Mouse (Mus musculus) kidney, embryonic 14.5 days (tissue): ENCODE measurements around the gene Slc30a9. TPM values are rescaled to one million over a fixed set of nuclear protein-coding genes. Genes with fewer than 3 reads are reported as not detected.

ENCODE experiments used
- ATAC-seq: fragments of 200-750 bp; cut with Nextera tagmentation; 2 replicates; pipeline ENCODE4 v1.8.0; 2017; ENCODE audit warnings: moderate number of reproducible peaks, mild to moderate bottlenecking, moderate TSS enrichment, moderate library complexity; ENCODE audit not compliant: low FRiP score, low TSS enrichment
- H3K27ac ChIP-seq: fragments of 300-500 bp; sonication (generic); 2 replicates; pipeline ENCODE4 v1.5.1; 2014; ENCODE audit warnings: low read depth, mild to moderate bottlenecking, low read length, moderate library complexity, mixed read lengths
- H3K27me3 ChIP-seq: fragments of 300-500 bp; sonication (generic); 2 replicates; pipeline ENCODE4 v1.6.1; 2014; ENCODE audit warnings: mild to moderate bottlenecking, low read length; ENCODE audit not compliant: control insufficient read depth, insufficient read depth
- H3K36me3 ChIP-seq: fragments of 300-500 bp; sonication (generic); 2 replicates; pipeline ENCODE4 v1.6.1; 2014; ENCODE audit warnings: low read length, mixed read lengths; ENCODE audit not compliant: control insufficient read depth, insufficient read depth
- H3K4me1 ChIP-seq: fragments of 300-500 bp; sonication (generic); 2 replicates; pipeline ENCODE4 v1.6.1; 2014; ENCODE audit warnings: low read length, mixed read lengths; ENCODE audit not compliant: control insufficient read depth, insufficient read depth
- H3K4me2 ChIP-seq: fragments of 300-500 bp; sonication (generic); replicated peaks from 2 replicates; pipeline ENCODE4 v1.6.1; 2014; ENCODE audit warnings: low read depth, mild to moderate bottlenecking, low read length
- H3K4me3 ChIP-seq: fragments of 300-500 bp; sonication (generic); 2 replicates; pipeline ENCODE4 v1.5.1; 2014; ENCODE audit warnings: mild to moderate bottlenecking, low read length
- H3K9ac ChIP-seq: fragments of 300-500 bp; sonication (generic); 2 replicates; pipeline ENCODE4 v1.6.1; 2014; ENCODE audit warnings: low read depth, mild to moderate bottlenecking, low read length, moderate library complexity
- H3K9me3 ChIP-seq: fragments of 300-500 bp; sonication (generic); 2 replicates; pipeline ENCODE4 v1.6.1; 2016; ENCODE audit warnings: low read length; ENCODE audit not compliant: control insufficient read depth
- WGBS: fragments of 180-500 bp; shearing (Covaris S2); extraction: QIAGEN DNeasy Blood & Tissue Kit; methylation state at CpG from one replicate; pipeline ENCODE4 v1.1.7; 2014; 5-methylcytosine and 5-hydroxymethylcytosine counted together
- polyA plus RNA-seq: library from polyadenylated mRNA; unstranded; fragments of >200 nt; fragmentation: Nextera tagmentation; extraction: Ambion mirVana; gene quantifications from 2 replicates; pipeline ENCODE4 v1.2.1, GENCODE M21; 2014

Gene Slc30a9
- polyA plus RNA-seq: 125 and 128 TPM in 2 replicates

DNA sequence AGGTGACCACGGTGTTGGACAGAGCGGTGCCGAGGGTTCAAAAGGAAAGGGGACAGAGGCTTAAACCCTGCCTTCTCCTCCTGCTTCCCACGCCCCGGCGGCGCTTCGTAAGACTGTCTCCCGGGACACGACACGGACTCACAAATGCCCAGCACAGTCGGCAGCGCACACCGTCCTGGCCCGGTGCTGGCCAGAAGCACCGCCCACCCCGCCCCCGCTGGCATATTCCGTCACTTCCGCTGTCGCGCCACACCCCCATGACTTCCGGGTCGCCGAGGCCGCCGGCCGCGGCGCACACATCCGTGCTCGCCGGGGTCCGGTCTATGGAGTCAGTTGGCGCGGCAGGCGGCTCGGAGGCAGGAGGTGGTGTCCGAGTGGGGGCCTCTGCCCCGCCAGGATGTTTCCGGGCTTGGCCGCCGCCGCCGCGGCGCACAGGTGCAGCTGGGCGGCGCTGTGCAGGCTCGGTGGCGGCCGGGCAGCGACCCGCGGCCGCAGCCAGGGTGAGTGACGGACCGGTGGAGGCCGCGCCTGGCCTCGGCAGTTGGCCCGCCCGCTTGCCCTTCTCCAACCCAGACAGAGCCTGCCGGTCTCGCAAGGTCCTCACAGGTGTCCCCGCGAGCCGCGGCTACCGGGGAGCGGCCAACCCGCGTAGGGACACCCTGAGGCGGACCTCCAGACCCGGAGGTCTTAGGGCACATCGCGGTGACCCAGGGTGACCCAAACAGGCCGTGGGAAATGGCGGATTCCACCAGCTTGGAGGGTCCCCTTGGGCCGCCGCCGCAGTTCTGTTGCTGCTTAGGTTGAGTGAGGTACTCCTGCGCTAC, at the start of gene Slc30a9:
TSS of gene Slc30a9 (plus strand) at position 258 of the 824 bp plus-strand sequence.
- no peaks in the 10 kb centered on the region for H3K36me3 ChIP-seq
- 0 out of 2 replicates have a peak, but pooled peaks cover 6% of the 10 kb centered on the region for H3K4me1 ChIP-seq
- peak within 1 kb of the TSS; percentile 71 for H3K4me3 ChIP-seq
- ATAC-seq: peak; percentile 98
- under 1% methylated on average over 68 of the region's 83 CpGs for WGBS
- no peaks in the 10 kb centered on the region for H3K27me3 ChIP-seq
- peak within 1 kb of the TSS; percentile 93 for H3K9ac ChIP-seq
- no peaks in the 10 kb centered on the region for H3K9me3 ChIP-seq
- peak within 1 kb of the TSS; percentile 24 for H3K27ac ChIP-seq
- H3K4me2 ChIP-seq: peak within 1 kb of the TSS; percentile 80

DNA sequence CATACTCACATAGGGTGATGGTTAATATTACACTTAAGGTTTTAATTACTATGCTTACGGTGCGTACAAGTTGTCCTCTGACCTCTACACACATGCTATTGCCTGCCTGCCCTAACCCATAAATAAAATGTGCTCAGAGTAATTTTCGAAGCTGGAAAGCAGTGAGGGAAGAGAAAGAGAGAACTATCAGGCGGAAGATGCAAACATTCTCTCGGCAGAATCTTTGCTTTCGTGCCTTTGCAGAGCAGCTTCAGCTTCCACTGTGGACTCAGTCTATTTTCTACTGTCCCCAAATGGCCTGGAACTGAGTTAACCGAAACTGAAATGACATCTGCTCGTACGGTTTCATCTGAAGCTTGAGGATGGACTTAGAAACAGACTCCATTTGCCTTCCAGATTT, 48.3 kb upstream of the Slc30a9 start:
- Histone ChIP-seq H3K9ac (no peak overlapping the region), H3K4me2 (no peak overlapping the region), H3K27ac (no peak overlapping the region), H3K4me3 (no peak overlapping the region), H3K9me3 (no peaks in the 10 kb centered on the region), H3K27me3 (no peaks in the 10 kb centered on the region), H3K36me3 (peaks cover 6% of the 10 kb centered on the region; the same call in 1 of the 2 replicates), H3K4me1 (0 out of 2 replicates have a peak, but pooled peaks cover 5% of the 10 kb centered on the region)
- ATAC-seq: no peak
- 74% methylated on average over 9 of the region's 9 CpGs for WGBS

DNA sequence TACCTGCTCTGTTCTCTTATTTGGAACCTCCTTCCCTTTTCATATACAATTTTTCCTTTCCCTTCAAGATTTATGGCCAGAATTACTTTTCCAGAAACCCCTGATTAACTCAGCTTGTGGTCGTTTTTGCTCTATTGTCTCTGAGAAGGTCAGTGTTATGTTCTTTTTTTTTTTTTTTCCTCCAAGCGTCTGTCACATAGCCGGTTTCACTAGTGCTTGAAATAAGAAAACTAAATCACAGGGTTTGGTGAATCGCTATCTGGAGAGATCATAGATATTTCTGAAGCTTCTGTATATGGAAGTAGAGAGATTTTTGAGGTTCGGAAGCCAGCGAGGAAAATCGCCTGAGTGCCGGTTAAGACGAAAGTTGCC, 46.6 kb upstream of the Slc30a9 start:
- Histone ChIP-seq H3K27ac (no peak overlapping the region), H3K9ac (peak overlapping the region; percentile 58), H3K4me2 (peak overlapping the region; percentile 59), H3K9me3 (no peaks in the 10 kb centered on the region), H3K4me3 (peak overlapping the region; percentile 94), H3K27me3 (no peaks in the 10 kb centered on the region), H3K4me1 (0 out of 2 replicates have a peak, but pooled peaks cover 5% of the 10 kb centered on the region), H3K36me3 (peaks cover 19% of the 10 kb centered on the region)
- peak; percentile 21; the same call in 1 of the 2 replicates for ATAC-seq
- WGBS: under 1% methylated on average over 9 of the region's 9 CpGs

DNA sequence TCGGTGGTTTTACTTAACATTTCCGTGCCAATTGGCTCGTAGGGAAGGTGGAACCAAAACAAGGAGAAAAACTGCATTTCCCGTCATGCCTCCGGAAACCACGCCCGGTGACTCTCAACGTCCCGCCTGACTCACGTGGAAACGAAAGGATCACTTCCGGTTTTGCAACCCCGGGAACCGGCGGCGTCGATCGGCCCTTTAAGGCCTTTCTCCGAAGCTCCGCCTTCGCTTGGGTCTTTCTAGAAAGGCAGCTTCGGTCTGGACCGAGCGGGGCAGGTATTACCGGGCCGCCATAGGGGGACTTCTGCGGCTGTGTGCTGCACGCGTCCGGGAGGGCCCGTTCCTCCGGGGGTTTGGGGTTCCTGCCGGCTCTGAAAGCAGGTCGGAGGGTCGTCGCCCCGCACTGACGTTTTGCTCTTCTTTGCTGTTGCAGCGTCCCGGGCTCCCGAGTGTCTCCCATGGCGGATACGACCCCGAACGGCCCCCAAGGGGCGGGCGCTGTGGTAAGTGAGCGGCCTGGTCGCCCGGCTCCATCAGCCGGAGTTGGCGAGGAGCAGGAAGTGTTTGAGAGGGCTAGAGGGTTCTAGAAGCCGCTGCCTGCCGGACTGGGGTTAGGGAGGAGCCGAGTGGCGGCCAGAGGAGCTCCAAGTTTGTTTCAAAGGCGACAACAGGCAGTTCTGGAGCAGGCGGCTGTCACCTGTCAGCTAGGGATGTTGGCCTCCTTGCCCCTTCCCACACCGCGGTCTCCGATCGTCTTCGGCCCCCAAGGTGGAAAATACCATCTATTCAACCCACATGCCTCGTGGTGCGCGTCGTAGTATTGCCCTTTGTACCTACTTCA, 46.0 kb upstream of the Slc30a9 start, which contains the start of gene Tmem33:
TSS of gene Tmem33 (plus strand) at position 35 of the 841 bp plus-strand sequence.
- Histone ChIP-seq H3K27ac (peak within 1 kb of the TSS; percentile 93), H3K36me3 (peaks cover 25% of the 10 kb centered on the region), H3K4me3 (peak within 1 kb of the TSS; percentile 94), H3K4me1 (0 out of 2 replicates have a peak, but pooled peaks cover 5% of the 10 kb centered on the region), H3K9ac (peak within 1 kb of the TSS; percentile 86), H3K27me3 (no peaks in the 10 kb centered on the region), H3K4me2 (peak within 1 kb of the TSS; percentile 68), H3K9me3 (no peaks in the 10 kb centered on the region)
- ATAC-seq: peak; percentile 90
- WGBS: under 1% methylated on average over 67 of the region's 67 CpGs

DNA sequence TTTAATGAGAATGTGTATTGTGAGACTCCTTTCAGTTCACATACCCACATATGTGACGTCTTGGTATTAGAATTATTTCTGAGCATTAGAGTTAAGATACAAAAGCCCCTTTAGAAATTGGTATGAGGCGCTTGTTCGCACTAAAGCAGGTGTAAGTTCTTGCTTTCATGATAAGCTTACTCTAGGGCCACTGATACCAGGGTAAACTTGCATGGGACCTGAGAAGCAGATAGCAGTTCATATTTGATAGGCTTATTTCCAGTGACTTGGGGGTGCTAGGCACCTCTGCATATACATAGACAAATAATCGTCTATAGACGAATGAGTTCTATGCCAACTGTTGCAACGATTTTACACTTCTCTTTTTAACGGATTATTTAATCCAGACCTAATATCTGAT, 43.8 kb upstream of the Slc30a9 start:
- Histone ChIP-seq H3K27ac (no peak overlapping the region), H3K9ac (no peak overlapping the region), H3K9me3 (no peaks in the 10 kb centered on the region), H3K4me3 (no peak overlapping the region), H3K4me1 (0 out of 2 replicates have a peak, but pooled peaks cover 5% of the 10 kb centered on the region), H3K27me3 (no peaks in the 10 kb centered on the region), H3K36me3 (peaks cover 45% of the 10 kb centered on the region), H3K4me2 (no peak overlapping the region)
- no peak for ATAC-seq
- WGBS: 95% methylated on average over 7 of the region's 7 CpGs

DNA sequence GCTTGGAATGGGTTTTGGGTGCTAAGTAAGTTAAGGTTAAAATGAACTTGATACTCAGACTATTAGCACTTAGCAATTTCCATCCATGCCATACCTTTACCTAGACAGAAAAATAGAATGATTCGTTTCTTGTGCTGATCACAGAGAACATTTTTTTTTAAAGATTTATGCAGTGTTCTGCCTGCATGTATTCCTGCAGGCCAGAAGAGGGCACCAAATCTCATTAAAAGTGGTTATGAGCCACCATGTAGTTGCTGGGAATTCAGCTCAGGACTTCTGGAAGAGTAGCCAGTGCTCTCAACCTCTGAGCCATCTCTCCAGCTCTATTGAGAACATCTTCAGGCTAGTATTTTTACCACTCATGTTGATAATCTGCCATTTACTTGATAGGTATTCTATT, 40.6 kb upstream of the Slc30a9 start:
- H3K27ac ChIP-seq: no peak overlapping the region
- ATAC-seq: no peak
- 86% methylated on average over 1 of the region's 1 CpGs for WGBS
- no peak overlapping the region for H3K4me3 ChIP-seq
- H3K27me3 ChIP-seq: no peaks in the 10 kb centered on the region
- peaks cover 61% of the 10 kb centered on the region for H3K36me3 ChIP-seq
- no peak overlapping the region for H3K4me2 ChIP-seq
- H3K9me3 ChIP-seq: no peaks in the 10 kb centered on the region
- H3K9ac ChIP-seq: no peak overlapping the region
- 0 out of 2 replicates have a peak, but pooled peaks cover 5% of the 10 kb centered on the region for H3K4me1 ChIP-seq

DNA sequence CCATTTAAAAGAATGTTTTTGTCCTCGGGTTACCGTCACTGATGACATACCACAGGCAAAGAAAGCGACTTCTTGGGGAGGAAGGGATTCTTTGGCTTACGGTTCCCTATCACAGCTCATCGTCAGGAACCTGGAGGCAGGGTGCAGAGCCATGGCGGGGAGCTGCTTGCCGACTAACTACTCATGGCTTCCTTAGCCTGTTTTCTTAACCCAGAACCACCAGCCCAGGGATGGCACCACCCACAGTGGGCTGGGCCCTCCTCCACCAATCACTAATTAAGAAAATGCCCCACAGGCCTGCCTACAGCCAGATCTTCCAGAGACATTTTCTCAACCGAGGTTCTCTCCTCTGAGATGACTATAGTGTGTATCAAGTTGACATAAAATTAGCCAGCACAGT, 37.4 kb upstream of the Slc30a9 start:
- 91% methylated on average over 8 of the region's 8 CpGs for WGBS
- Histone ChIP-seq H3K27ac (no peak overlapping the region), H3K4me2 (no peak overlapping the region), H3K4me3 (no peak overlapping the region), H3K27me3 (no peaks in the 10 kb centered on the region), H3K9ac (no peak overlapping the region), H3K36me3 (peaks cover 49% of the 10 kb centered on the region), H3K4me1 (no peaks in the 10 kb centered on the region), H3K9me3 (no peaks in the 10 kb centered on the region)
- no peak for ATAC-seq

DNA sequence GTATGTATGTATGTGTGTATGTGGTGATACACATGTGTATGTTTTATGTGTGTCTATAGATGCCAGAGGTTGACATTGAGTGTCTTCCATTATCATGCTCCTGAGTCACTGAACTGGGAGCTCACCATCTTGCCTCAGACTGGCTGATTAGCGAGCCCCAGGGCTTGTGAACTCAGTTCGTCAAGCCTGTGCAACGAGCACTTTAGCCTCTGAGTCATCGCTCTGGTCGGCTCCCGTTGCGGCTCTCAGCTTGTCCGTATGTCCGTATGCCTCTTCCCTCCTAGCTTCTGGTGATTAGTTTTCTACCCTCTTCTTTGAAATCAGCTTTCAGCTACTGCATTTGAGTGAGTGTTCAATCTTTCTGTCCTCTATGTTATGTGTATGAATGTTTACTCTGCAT, 27.3 kb upstream of the Slc30a9 start:
- ATAC-seq: no peak
- Histone ChIP-seq H3K4me3 (no peak overlapping the region), H3K27me3 (no peaks in the 10 kb centered on the region), H3K36me3 (peaks cover 17% of the 10 kb centered on the region), H3K9me3 (no peaks in the 10 kb centered on the region), H3K4me2 (no peak overlapping the region), H3K27ac (no peak overlapping the region), H3K9ac (no peak overlapping the region), H3K4me1 (no peaks in the 10 kb centered on the region)
- 92% methylated on average over 9 of the region's 9 CpGs for WGBS
